Mouse (Mus musculus): ENCODE data around the gene Gcnt2.
"Not testable (repeated sequence)": the region's sequence is repeated elsewhere in the genome, so short reads cannot be mapped to it uniquely, and the experiment has no call there.

Gcnt2 gene

DNA sequence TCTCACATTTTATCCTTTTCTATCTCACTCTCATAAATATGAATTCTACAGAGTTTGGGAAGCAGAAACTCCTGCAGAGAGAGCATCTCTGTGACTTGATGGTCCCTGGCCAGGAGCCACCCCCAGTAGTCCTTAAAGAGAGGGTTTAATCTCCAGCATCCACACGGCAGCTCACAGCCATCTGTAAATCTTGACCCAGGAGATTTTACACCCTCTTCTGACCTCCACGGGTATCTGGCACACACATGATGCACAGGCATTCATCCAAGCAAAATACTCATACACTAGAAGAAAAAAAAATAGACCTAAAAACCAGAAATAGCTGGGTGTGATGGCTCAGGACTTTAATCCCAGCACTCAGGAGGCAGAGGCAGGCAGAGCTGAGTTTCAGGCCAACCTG is 128.9 kb downstream of the Gcnt2 start:
- no peak for ATAC-seq (ENCODE audit: low TSS enrichment)

DNA sequence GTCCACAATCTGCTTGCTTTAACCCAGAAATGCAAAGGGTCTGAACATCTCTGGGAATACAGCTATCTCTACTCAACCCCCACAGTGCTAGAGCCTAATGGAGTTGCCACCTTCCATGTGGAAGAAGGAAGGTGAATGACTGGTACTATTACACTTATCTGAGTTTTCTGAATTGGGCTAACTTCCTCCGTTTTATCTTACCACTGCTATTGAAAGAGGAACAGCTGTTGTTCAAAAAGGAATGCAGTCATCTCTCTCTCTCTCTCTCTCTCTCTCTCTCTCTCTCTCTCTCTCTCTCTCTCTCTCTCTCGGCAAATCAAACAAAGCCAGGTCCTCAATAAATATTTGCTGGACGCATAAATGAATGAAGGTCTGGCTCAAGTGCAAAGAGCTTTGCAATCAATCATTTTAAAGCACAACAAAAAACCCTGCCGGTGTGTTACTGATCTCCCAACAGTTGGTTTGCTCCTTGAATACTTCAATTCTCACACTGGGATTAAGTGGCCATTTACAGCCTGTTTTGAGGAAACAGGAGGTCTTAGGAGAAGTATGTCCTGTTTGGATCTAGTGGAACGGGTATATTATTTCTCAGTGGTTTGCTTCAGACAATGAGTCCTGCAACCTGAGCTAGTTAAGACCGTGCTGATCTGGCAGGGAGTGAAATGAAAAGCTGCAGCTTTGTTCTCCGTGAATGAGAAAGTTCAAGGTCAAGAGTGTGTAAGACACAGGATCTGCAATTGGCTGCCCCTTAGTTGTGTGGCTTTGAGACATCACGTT is 135.1 kb downstream of the Gcnt2 start:
- no peak for ATAC-seq (ENCODE audit: low TSS enrichment)

DNA sequence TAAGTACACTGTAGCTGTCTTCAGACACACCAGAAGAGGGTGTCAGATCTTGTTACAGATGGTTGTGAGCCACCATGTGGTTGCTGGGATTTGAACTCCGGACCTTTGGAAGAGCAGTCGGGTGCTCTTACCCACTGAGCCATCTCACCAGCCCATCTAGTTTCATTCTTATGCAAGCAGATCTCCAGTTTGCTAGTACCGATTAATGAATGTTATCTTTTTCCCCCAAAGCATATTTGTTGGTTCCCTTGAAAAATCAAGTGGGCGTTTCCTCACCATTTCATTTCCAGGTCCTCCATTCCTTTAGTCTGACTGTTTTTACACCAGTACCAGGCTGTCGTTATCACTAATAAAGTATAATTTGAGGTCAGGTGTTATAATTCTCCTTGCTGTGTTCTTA is 139.0 kb downstream of the Gcnt2 start:
- ATAC-seq (ENCODE audit: low TSS enrichment) = not testable (repeated sequence)

DNA sequence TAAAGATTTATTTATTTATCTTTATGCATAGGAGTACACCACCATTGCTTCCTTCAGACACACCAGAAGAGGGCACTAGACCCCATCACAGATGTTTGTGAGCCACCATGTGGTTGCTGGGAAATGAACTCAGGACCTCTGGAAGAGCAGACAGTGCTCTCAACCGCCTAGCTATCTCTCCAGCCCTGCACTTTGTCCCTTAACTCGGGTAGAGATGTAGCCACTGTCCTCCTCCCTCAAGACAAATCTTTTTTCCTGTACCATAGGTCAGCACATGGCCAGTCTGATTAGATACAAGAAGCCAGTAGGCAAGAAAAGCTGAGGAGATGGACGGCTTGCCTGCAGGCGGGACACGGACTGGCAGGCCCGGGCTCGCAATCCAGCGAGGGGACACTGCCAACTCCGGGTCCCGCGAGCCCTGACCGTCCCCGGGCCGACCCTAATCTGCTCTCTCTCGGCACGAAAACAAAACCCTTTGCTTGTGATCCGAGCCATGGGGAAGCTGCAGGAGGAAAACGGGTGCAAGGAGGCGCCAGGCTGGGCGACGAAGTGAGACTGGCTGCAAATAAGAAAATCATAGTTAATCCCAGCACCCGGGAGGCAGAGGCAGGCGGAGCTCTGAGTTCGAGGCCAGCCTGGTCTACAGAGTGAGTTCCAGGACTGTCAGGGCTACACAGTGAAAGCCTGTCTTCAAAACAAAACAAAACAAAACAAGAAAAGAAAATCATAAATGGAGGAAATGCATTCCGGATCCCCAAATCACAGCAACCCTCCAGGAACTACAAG is 140.8 kb downstream of the Gcnt2 start:
- peak; percentile 45 for ATAC-seq (ENCODE audit: low TSS enrichment)

DNA sequence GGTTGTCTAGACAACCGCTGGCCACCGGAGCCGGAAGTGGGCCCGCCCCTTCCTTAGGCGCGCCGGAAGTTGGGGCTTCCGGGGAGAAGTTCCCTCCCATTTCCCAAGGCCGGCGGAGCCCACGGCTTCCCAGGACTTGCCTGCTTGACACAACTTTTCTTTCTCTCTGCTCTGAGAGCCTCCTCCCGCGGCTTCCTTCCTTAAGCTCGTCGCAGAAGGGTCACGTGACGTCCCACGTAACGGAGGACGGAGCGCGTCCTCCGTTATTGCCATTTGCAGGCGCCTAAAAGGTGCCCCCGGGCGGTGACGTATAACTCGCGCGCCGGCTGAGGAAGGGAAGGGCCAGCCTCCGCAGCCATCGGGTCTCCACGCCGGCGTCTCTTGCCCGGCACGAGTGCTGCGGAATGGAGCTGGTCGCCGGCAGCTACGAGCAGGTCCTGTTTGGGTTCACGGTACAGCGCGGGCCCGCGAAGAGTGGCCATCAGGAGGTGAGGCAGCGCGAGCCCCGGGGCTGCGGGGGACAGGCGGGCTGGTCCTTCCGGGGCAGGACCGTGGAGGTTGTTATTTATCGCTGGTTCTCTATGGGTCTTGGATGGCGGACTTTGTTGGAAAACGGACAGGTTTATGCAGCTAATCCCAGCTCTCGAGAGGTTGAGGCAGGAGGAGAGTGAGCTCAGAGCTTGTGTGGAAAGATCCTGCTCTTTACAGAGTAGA is 141.5 kb downstream of the Gcnt2 start, which contains the start of gene Pak1ip1:
Gene Pak1ip1, plus strand, starts transcription at position 98 of the 714 bp plus-strand sequence.
- ATAC-seq (ENCODE audit: low TSS enrichment) = peak; percentile 100

DNA sequence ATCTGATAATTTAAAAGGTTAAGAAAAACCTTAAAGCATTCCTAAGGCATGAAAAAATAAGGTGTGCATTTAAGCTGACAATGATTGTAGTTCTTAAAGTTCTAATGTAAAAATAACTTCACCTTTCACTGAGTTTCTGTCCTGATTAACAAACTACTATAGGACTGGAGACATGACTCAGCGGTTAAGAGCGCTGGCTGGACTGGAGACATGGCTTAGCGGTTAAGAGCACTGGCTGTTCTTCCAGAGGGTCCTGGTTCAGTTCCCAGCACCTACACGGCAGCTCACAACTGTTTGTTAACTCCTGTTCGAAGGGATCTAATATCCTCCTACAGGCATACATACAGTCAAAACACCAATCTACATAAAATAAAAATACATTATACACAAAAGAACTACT is 142.4 kb downstream of the Gcnt2 start:
- ATAC-seq (ENCODE audit: low TSS enrichment) = no peak

DNA sequence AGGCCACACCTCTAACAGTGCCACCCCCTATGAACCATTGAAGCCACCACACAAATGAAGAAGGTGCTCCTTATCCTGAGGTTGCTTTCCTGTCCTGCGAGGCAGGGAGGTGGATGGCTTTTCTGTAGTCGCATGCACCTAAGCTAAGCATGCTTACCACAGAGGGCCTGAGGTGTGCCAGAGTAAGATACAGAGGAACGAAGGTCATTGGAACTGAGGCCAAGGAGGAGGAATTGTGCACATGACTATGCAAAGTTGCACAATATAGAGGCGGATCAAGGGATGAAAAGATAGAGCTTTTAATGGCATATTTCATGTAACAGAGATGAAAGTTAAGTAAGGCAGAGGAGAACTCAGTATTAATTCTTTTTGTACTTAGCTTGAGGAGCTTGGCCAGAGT is 146.7 kb downstream of the Gcnt2 start:
- no peak for ATAC-seq (ENCODE audit: low TSS enrichment)

DNA sequence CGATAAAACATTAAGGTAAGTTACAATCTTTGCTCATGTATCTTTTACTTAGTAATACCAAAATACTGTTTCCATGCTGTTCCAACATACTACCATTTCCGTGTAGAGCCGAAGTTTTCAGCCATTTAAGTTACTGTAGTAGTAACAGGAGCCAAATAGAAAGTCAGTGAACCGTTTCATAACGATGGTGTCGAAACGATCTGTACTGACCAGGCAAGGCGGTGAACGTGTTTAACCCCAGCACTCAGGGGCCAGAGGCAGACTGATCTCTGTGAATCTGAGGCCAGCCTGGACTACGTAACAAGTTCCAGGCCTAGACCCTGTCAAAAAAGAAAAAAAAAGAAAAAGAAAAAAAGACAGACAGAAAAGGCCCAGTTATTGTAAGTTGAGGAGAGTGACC is 148.7 kb downstream of the Gcnt2 start:
- no peak for ATAC-seq (ENCODE audit: low TSS enrichment)

DNA sequence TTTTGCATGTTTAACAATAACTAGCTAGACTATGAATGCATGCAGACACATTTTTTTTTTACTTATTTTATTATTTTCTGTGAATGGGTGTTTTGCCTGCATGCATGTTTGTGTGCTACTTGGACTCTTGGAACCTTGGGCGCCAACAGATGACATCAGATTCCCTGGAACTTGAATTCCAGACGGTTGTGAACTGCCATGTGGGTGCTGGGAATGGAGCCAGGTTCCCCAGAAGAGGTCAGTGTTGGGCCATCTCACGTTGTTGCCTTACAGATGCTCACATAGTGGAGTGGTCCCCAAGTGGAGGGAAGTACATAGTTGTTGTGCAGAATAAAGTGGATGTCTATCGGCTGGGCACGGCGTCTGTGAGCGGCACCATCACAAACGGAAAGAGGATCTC is 149.4 kb downstream of the Gcnt2 start:
- no peak for ATAC-seq (ENCODE audit: low TSS enrichment)

Data from frontal cortex, adult (tissue).